Mouse (Mus musculus): ENCODE measurements around the gene Rbm20. TPM values are rescaled to one million over a fixed set of nuclear protein-coding genes. Genes with fewer than 3 reads are reported as not detected.

Rbm20 gene
- polyA plus RNA-seq, 1 experiment from 2014 or later = 2.5 TPM

DNA sequence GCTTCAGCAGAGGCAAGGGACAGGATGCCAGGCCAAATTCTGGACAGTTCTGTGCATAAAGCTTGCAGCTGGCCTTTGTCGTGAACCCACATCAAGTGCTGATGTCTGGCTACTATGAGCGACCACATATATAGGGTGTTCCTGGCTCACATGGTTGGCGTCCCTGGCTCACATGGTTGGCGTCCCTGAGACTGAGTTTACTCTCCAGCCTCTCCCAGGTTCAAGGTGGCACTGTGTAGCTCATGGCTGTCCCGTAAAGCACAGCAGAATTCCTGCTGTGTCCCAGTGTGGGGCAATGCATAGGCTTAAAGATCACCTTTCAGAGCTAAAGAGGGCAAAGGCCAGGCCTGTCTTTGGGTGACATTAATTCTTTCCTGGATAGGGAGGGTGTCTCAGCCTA is 78.2 kb downstream of the Rbm20 start:
- H3K9me3 ChIP-seq (ENCODE audit: control insufficient read depth, low read length) = no peaks in the 10 kb centered on the region
- no peak for DNase-seq (ENCODE audit: low spot score)

DNA sequence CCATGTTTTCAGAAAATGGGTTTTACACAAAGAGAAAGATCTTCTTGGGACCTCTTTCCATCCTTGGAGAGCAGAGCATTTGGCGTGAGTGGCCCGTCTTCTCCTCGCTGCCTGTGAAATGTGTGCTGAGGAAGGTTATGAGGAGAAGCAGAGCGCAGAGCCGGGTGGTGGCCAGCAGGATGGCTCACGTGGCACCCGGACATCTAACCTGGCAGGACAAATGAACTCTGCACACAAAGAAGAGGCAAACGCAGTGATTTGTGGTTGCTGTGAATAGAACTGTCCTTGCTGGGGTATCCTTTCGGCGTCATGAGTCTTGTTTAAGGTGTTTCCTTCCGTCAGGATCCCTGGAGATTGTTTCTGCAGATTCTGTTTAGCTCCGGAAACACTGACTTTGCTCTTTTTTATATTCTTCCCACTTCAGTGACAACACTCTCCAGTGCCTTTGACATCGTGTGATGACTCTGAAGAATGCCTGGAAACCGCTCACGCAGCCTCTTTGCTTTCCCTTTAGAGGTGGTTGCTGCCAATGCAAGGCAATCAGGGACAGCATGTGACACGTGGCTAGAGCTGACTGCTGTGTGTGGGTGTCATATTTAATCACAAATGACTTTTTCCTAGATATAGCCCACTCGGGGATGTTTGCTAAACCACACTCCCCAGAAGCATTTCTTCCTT is 80.5 kb downstream of the Rbm20 start:
- 84% methylated on average over 17 of the region's 17 CpGs for WGBS
- Histone ChIP-seq H3K4me1 (replicated peaks; ENCODE audit: control insufficient read depth, insufficient read depth) (no peaks in the 10 kb centered on the region), H3K27ac (replicated peaks) (no peak overlapping the region), H3K9me3 (ENCODE audit: control insufficient read depth, low read length) (no peaks in the 10 kb centered on the region), H3K4me2 (replicated peaks; ENCODE audit: low read depth) (no peak overlapping the region), H3K9ac (ENCODE audit: low read length) (no peak overlapping the region), H3K36me3 (ENCODE audit: control insufficient read depth, insufficient read depth, low read length) (no peaks in the 10 kb centered on the region), H3K4me3 (ENCODE audit: low read depth, low read length) (no peak overlapping the region), H3K27me3 (ENCODE audit: control insufficient read depth, insufficient read depth, low read length) (no peaks in the 10 kb centered on the region)
- no peak for DNase-seq (ENCODE audit: low spot score)
- TF ChIP-seq EP300 (optimal IDR thresholded peaks at IDR 0.05) = no peak
- TF ChIP-seq CTCF (IDR thresholded peaks at IDR 0.05; ENCODE audit: low read depth) = no peak
- ATAC-seq (ENCODE audit: low FRiP score, low TSS enrichment) = no peak

More for the DNA sequence above, 78.2 kb downstream of the Rbm20 start:
- H3K27ac ChIP-seq (replicated peaks) = no peak overlapping the region
- no peak overlapping the region for H3K4me2 ChIP-seq (replicated peaks; ENCODE audit: low read depth)
- TF ChIP-seq CTCF (IDR thresholded peaks at IDR 0.05; ENCODE audit: low read depth) (no peak), EP300 (optimal IDR thresholded peaks at IDR 0.05) (no peak)
- H3K4me3 ChIP-seq (ENCODE audit: low read depth, low read length) = no peak overlapping the region
- H3K36me3 ChIP-seq (ENCODE audit: control insufficient read depth, insufficient read depth, low read length) = no peaks in the 10 kb centered on the region
- no peak overlapping the region for H3K9ac ChIP-seq (ENCODE audit: low read length)
- H3K27me3 ChIP-seq (ENCODE audit: control insufficient read depth, insufficient read depth, low read length) = no peaks in the 10 kb centered on the region
- no peak for ATAC-seq (ENCODE audit: low FRiP score, low TSS enrichment)
- H3K4me1 ChIP-seq (replicated peaks; ENCODE audit: control insufficient read depth, insufficient read depth) = no peaks in the 10 kb centered on the region
- 77% methylated on average over 5 of the region's 5 CpGs for WGBS

DNA sequence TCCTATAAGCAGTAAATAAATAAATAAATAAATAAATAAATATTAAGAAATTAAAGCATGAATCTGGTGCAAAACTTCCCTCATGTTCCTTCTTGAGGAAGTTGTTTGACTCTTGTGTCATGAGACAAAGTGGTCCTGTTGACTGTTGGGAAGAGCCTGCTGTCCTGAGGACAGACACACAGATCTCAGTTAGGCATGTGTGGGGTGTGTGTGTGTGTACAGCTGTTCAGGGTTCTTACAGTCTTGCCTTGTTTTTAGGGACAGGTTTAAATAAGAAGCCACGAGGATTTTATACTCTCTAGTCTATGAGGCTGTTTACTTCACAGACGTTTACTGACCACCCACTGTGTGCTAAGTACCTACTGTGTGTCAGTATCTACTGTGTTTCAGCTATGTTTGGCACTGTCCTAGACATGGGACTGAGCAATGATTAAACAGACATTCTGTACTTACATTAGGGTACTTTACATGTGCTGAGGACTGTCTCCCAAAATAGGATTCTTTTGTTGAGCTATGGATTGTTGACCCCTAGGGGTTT is 81.8 kb downstream of the Rbm20 start:
- H3K36me3 ChIP-seq (ENCODE audit: control insufficient read depth, insufficient read depth, low read length) = no peaks in the 10 kb centered on the region
- no peak overlapping the region for H3K4me3 ChIP-seq (ENCODE audit: low read depth, low read length)
- ATAC-seq (ENCODE audit: low FRiP score, low TSS enrichment) = no peak
- no peaks in the 10 kb centered on the region for H3K4me1 ChIP-seq (replicated peaks; ENCODE audit: control insufficient read depth, insufficient read depth)
- H3K4me2 ChIP-seq (replicated peaks; ENCODE audit: low read depth) = no peak overlapping the region
- DNase-seq (ENCODE audit: low spot score) = no peak
- no peak overlapping the region for H3K27ac ChIP-seq (replicated peaks)
- no peaks in the 10 kb centered on the region for H3K9me3 ChIP-seq (ENCODE audit: control insufficient read depth, low read length)
- H3K9ac ChIP-seq (ENCODE audit: low read length) = no peak overlapping the region
- no peaks in the 10 kb centered on the region for H3K27me3 ChIP-seq (ENCODE audit: control insufficient read depth, insufficient read depth, low read length)
- 78% methylated on average over 2 of the region's 2 CpGs for WGBS
- TF ChIP-seq EP300 (optimal IDR thresholded peaks at IDR 0.05) (no peak), CTCF (IDR thresholded peaks at IDR 0.05; ENCODE audit: low read depth) (no peak)

DNA sequence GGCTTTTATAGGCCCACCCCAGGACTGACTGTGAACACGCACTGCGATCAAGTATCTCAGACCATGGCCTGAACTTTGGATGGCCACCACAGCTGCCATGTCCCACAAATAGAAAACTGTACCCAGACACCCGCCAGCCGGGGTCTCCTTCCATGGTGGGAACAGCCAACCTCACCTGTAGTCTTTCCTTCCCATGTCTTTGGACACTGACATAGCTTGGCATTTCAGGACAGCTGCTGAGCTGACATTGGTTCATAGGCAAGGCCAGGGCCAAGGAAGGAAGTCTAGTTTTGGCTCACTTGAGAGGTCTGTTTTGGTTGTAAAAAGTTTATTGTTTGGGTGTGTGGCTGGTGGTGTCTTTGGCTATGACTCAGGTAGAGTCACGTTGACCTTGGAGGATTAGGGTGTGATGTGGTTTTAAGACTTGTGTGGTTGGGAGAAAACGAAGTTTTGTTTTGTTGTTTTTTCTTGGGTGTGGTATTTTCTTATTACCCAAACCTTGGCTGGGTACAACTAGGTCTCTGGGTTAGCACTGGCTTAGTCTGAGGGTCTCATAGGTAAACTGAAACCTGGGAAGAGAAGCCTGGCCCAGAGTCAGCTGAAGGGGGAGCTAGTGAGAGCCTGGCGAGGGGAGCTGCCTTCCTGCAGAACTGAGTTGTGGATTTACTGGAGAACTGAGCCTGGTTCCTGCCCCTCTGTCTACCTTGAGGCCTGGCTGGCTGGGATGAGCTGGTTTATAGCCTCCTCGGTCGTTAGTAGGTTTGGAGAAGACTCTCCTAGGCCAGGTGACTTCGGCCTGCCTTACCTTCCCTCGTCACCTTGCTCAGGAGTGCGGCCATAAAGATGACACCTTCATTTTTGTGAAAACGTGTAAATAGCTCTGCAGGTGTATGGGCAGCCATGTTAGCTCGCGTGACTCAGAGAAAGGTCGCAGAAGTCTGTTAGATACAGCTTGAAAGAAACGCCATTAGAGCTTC is 83.3 kb downstream of the Rbm20 start:
- no peak for ATAC-seq (ENCODE audit: low FRiP score, low TSS enrichment)
- Histone ChIP-seq H3K27me3 (ENCODE audit: control insufficient read depth, insufficient read depth, low read length) (no peaks in the 10 kb centered on the region), H3K36me3 (ENCODE audit: control insufficient read depth, insufficient read depth, low read length) (no peaks in the 10 kb centered on the region), H3K4me1 (replicated peaks; ENCODE audit: control insufficient read depth, insufficient read depth) (no peaks in the 10 kb centered on the region), H3K9me3 (ENCODE audit: control insufficient read depth, low read length) (no peaks in the 10 kb centered on the region), H3K4me3 (ENCODE audit: low read depth, low read length) (no peak overlapping the region), H3K9ac (ENCODE audit: low read length) (no peak overlapping the region), H3K4me2 (replicated peaks; ENCODE audit: low read depth) (no peak overlapping the region), H3K27ac (replicated peaks) (no peak overlapping the region)
- TF ChIP-seq EP300 (optimal IDR thresholded peaks at IDR 0.05) (no peak), CTCF (IDR thresholded peaks at IDR 0.05; ENCODE audit: low read depth) (peak; percentile 20; the same call in 1 of the 2 replicates)
- no peak for DNase-seq (ENCODE audit: low spot score)
- 81% methylated on average over 17 of the region's 17 CpGs for WGBS

DNA sequence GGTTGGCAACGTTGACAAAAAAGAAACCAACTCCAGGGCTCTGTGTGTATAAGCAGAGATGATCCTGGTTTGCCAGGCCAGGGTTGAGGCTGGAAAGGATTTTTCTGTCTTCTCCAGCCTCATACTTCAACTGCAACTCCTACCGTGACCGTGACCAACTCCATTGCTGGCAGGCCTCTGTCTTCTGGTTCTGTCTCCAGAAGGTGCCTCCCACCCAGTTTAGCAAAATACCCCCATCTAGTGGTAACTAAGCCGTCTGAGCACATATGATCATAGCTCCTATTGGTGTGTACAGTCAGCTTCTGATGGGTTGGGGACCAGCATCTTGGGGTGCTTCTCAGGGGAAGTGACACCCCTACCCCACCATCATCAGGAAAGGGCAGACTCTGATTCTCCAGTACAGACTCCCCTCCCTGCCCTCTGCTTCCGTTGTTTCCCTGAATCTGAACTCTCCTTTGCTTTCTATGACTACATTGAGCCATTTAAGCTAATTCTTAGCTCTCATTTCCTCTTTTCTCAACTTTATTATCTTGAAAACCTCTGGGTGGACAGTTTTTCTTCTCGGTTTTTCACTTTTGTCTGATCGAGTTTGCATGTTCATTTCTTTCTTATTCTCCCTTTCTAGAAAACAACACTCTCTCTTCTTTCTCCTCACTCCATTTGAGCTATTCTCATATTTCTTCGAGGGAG is 85.8 kb downstream of the Rbm20 start:
- Histone ChIP-seq H3K4me3 (ENCODE audit: low read depth, low read length) (no peak overlapping the region), H3K36me3 (ENCODE audit: control insufficient read depth, insufficient read depth, low read length) (no peaks in the 10 kb centered on the region), H3K27ac (replicated peaks) (no peak overlapping the region), H3K9ac (ENCODE audit: low read length) (no peak overlapping the region), H3K4me2 (replicated peaks; ENCODE audit: low read depth) (no peak overlapping the region), H3K4me1 (replicated peaks; ENCODE audit: control insufficient read depth, insufficient read depth) (no peaks in the 10 kb centered on the region), H3K27me3 (ENCODE audit: control insufficient read depth, insufficient read depth, low read length) (no peaks in the 10 kb centered on the region), H3K9me3 (ENCODE audit: control insufficient read depth, low read length) (no peaks in the 10 kb centered on the region)
- WGBS = 64% methylated on average over 8 of the region's 8 CpGs
- TF ChIP-seq CTCF (IDR thresholded peaks at IDR 0.05; ENCODE audit: low read depth) (peak; percentile 80), EP300 (optimal IDR thresholded peaks at IDR 0.05) (no peak)
- DNase-seq (ENCODE audit: low spot score) = no peak
- peak; percentile 61; the same call in 1 of the 2 replicates for ATAC-seq (ENCODE audit: low FRiP score, low TSS enrichment)

Data from stomach, postnatal 0 days (tissue).